Mouse (Mus musculus): ENCODE results near the gene Mansc1. TPM values are rescaled to one million over a fixed set of nuclear protein-coding genes. Genes with fewer than 3 reads are reported as not detected.

The Mansc1 gene
- polyA plus RNA-seq, 2 experiments: 2.3 to 2.6 TPM

GRCm38 (mm10) chr6:134660714-134661406 lies 28.6 kb upstream of the Mansc1 start:
- Histone ChIP-seq H3K9ac (ENCODE audit: low read depth, low read length, severe bottlenecking) (no peak overlapping the region), H3K4me1 (ENCODE audit: control insufficient read depth, insufficient read depth, low read length) (no peaks in the 10 kb centered on the region; the same call in none of the 2 replicates), H3K4me2 (replicated peaks; ENCODE audit: low read depth, low read length, severe bottlenecking) (no peak overlapping the region), H3K4me3 (replicated peaks; ENCODE audit: low read length) (no peak overlapping the region), H3K27me3 (ENCODE audit: control insufficient read depth, insufficient read depth, low read length) (no peaks in the 10 kb centered on the region), H3K27ac (replicated peaks; ENCODE audit: low read depth, low read length) (no peak overlapping the region), H3K36me3 (ENCODE audit: control insufficient read depth, insufficient read depth, low read length) (no peaks in the 10 kb centered on the region), H3K9me3 (ENCODE audit: control insufficient read depth, low read length) (no peaks in the 10 kb centered on the region)
- ATAC-seq (ENCODE audit: low FRiP score, low read depth) (no peak), DNase-seq (ENCODE audit: low spot score) (no peak)
- WGBS: 79% methylated on average over 8 of the region's 8 CpGs
- no peak for TF ChIP-seq POLR2A (IDR thresholded peaks at IDR 0.05; ENCODE audit: borderline replicate concordance, extremely low read depth, insufficient read depth, insufficient read length)

- Histone ChIP-seq H3K4me1 (ENCODE audit: control insufficient read depth, insufficient read depth, low read length) (no peaks in the 10 kb centered on the region; the same call in none of the 2 replicates), H3K9me3 (ENCODE audit: control insufficient read depth, low read length) (no peaks in the 10 kb centered on the region), H3K36me3 (ENCODE audit: control insufficient read depth, insufficient read depth, low read length) (no peaks in the 10 kb centered on the region), H3K4me2 (replicated peaks; ENCODE audit: low read depth, low read length, severe bottlenecking) (no peak overlapping the region), H3K9ac (ENCODE audit: low read depth, low read length, severe bottlenecking) (no peak overlapping the region), H3K4me3 (replicated peaks; ENCODE audit: low read length) (no peak overlapping the region), H3K27ac (replicated peaks; ENCODE audit: low read depth, low read length) (no peak overlapping the region), H3K27me3 (ENCODE audit: control insufficient read depth, insufficient read depth, low read length) (no peaks in the 10 kb centered on the region)
- WGBS: 16% methylated on average over 9 of the region's 9 CpGs
- ATAC-seq (ENCODE audit: low FRiP score, low read depth) (peak; percentile 85), DNase-seq (ENCODE audit: low spot score) (peak; percentile 77)
- no peak for TF ChIP-seq POLR2A (IDR thresholded peaks at IDR 0.05; ENCODE audit: borderline replicate concordance, extremely low read depth, insufficient read depth, insufficient read length)
Observed at GRCm38 (mm10) chr6:134659108-134659958, 27.0 kb upstream of the Mansc1 start.

DNA sequence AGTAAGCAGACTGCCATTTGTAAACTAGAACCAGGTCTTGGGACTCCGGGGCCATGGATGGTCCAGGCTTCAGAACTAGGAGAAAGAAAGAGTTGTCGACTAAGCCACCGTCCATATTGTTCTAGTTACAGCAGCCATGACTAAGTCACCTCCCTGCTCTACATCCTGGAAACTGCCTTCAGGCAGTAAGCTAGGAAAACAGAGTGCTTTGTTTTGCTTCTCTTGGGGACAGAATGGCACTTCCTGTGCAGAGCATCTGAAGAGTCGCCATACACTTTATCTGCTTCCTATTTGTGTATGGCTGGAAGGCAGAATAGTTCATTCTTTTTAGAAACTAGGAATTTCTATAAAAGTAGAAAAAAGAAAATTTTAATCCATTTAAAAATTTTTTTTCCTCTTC lies 24.2 kb upstream of the Mansc1 start:
- no peak overlapping the region; the same call in 1 of the 2 replicates for H3K27ac ChIP-seq (replicated peaks; ENCODE audit: low read depth, low read length)
- no peak overlapping the region for H3K4me3 ChIP-seq (replicated peaks; ENCODE audit: low read length)
- no peaks in the 10 kb centered on the region for H3K27me3 ChIP-seq (ENCODE audit: control insufficient read depth, insufficient read depth, low read length)
- WGBS: 61% methylated on average over 4 of the region's 4 CpGs
- no peaks in the 10 kb centered on the region for H3K9me3 ChIP-seq (ENCODE audit: control insufficient read depth, low read length)
- ATAC-seq (ENCODE audit: low FRiP score, low read depth): no peak
- H3K36me3 ChIP-seq (ENCODE audit: control insufficient read depth, insufficient read depth, low read length): no peaks in the 10 kb centered on the region
- H3K4me1 ChIP-seq (ENCODE audit: control insufficient read depth, insufficient read depth, low read length): no peaks in the 10 kb centered on the region; the same call in none of the 2 replicates
- no peak overlapping the region for H3K4me2 ChIP-seq (replicated peaks; ENCODE audit: low read depth, low read length, severe bottlenecking)
- TF ChIP-seq POLR2A (IDR thresholded peaks at IDR 0.05; ENCODE audit: borderline replicate concordance, extremely low read depth, insufficient read depth, insufficient read length): no peak
- H3K9ac ChIP-seq (ENCODE audit: low read depth, low read length, severe bottlenecking): no peak overlapping the region
- no peak for DNase-seq (ENCODE audit: low spot score)

DNA sequence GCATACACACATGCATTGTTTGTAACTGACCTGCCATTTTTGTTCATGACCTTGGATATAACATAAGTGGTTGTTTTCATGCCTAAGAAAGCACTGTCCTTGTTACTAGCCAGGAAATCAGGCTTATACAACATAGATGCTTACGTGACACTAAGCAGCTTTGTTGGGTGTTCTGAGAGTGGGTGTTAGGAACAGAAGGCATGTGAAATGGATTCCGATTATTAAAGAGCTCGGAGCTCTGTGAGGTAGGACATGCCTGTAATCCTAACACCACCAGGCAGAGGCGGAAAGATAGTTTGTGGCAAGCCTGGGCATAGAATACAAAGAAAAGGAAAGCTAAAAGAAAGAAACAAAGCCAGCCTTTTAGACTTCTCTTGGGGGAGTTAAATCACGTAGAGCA lies 16.1 kb upstream of the Mansc1 start:
- Histone ChIP-seq H3K9ac (ENCODE audit: low read depth, low read length, severe bottlenecking) (no peak overlapping the region), H3K27me3 (ENCODE audit: control insufficient read depth, insufficient read depth, low read length) (no peaks in the 10 kb centered on the region), H3K9me3 (ENCODE audit: control insufficient read depth, low read length) (no peaks in the 10 kb centered on the region), H3K4me3 (replicated peaks; ENCODE audit: low read length) (no peak overlapping the region), H3K27ac (replicated peaks; ENCODE audit: low read depth, low read length) (no peak overlapping the region), H3K4me2 (replicated peaks; ENCODE audit: low read depth, low read length, severe bottlenecking) (no peak overlapping the region), H3K36me3 (ENCODE audit: control insufficient read depth, insufficient read depth, low read length) (no peaks in the 10 kb centered on the region), H3K4me1 (ENCODE audit: control insufficient read depth, insufficient read depth, low read length) (no peaks in the 10 kb centered on the region)
- ATAC-seq (ENCODE audit: low FRiP score, low read depth) (no peak), DNase-seq (ENCODE audit: low spot score) (no peak)
- WGBS: 77% methylated on average over 5 of the region's 5 CpGs
- TF ChIP-seq POLR2A (IDR thresholded peaks at IDR 0.05; ENCODE audit: borderline replicate concordance, extremely low read depth, insufficient read depth, insufficient read length): no peak

DNA sequence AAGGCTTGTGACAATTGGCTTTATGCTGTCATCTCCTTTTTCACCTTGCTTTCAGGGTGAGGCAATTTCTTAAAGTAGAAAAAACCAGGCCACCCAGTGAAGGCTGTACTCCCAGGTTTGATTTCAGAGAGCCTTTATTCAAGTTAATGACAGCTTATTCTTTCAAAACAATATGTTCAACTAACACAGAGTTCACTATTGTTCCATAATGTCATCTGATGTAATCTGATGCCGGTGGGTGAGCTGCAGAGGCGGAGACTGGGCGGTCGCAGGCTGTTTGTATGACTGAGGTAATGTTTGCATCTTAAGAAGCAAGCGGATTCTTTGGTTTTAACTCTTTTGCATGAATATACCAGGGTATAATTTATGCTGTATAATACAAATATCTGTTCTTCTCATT lies 15.3 kb upstream of the Mansc1 start:
- Histone ChIP-seq H3K4me3 (replicated peaks; ENCODE audit: low read length) (no peak overlapping the region), H3K27me3 (ENCODE audit: control insufficient read depth, insufficient read depth, low read length) (no peaks in the 10 kb centered on the region), H3K9me3 (ENCODE audit: control insufficient read depth, low read length) (no peaks in the 10 kb centered on the region), H3K36me3 (ENCODE audit: control insufficient read depth, insufficient read depth, low read length) (no peaks in the 10 kb centered on the region), H3K4me1 (ENCODE audit: control insufficient read depth, insufficient read depth, low read length) (no peaks in the 10 kb centered on the region), H3K9ac (ENCODE audit: low read depth, low read length, severe bottlenecking) (no peak overlapping the region), H3K27ac (replicated peaks; ENCODE audit: low read depth, low read length) (no peak overlapping the region), H3K4me2 (replicated peaks; ENCODE audit: low read depth, low read length, severe bottlenecking) (no peak overlapping the region)
- no peak for TF ChIP-seq POLR2A (IDR thresholded peaks at IDR 0.05; ENCODE audit: borderline replicate concordance, extremely low read depth, insufficient read depth, insufficient read length)
- WGBS: 23% methylated on average over 5 of the region's 5 CpGs
- DNase-seq (ENCODE audit: low spot score) (no peak), ATAC-seq (ENCODE audit: low FRiP score, low read depth) (peak; percentile 34; the same call in 1 of the 2 replicates)
